Mouse (Mus musculus) MEL (cell line): ENCODE results near the gene Frmd4b. TPM values are rescaled to one million over a fixed set of nuclear protein-coding genes. Genes with fewer than 3 reads are reported as not detected.

Experiments
- DNase-seq: peaks from one replicate; pipeline ENCODE4 v3.0.0; 2011; ENCODE audit warnings: low read depth, low spot score
- H3K27ac ChIP-seq: 2 replicates; pipeline ENCODE4 v1.5.1; 2012; ENCODE audit warnings: low read depth, mild to moderate bottlenecking, control low read depth, low read length, moderate library complexity; ENCODE audit not compliant: control insufficient read depth
- H3K27me3 ChIP-seq, 2 experiments: fragments of 150-350 bp in 1 of 2; sonication (generic) in 1 of 2; 2 replicates each; pipeline ENCODE4 v1.6.1; 2012; ENCODE audit warnings: low read length in 2 of 2, mild to moderate bottlenecking in 2 of 2, improper control_type of control experiment in 1 of 2, moderate library complexity in 1 of 2; ENCODE audit not compliant: insufficient read depth in 2 of 2, control insufficient read depth in 1 of 2
- H3K36me3 ChIP-seq, 2 experiments: 2 replicates each; pipeline ENCODE4 v1.6.1; 2012 to 2014; ENCODE audit warnings: low read length in 2 of 2, improper control_type of control experiment in 1 of 2, inconsistent platforms in 1 of 2, mild to moderate bottlenecking in 1 of 2; ENCODE audit not compliant: insufficient read depth in 2 of 2, control insufficient read depth in 1 of 2
- H3K4me1 ChIP-seq, 2 experiments: fragments of 150-350 bp in 1 of 2; sonication (generic) in 1 of 2; 2 replicates each; pipeline ENCODE4 v1.6.1; 2012; ENCODE audit warnings: low read length in 2 of 2, improper control_type of control experiment in 1 of 2, mild to moderate bottlenecking in 1 of 2; ENCODE audit not compliant: insufficient read depth in 2 of 2, control insufficient read depth in 1 of 2
- H3K4me3 ChIP-seq, 2 experiments: fragments of 150-350 bp in 1 of 2; sonication (generic) in 1 of 2; 2 replicates each; pipeline ENCODE4 v1.5.1; 2012; ENCODE audit warnings: low read depth in 2 of 2, low read length in 2 of 2, mild to moderate bottlenecking in 2 of 2, moderate library complexity in 2 of 2, control low read depth in 1 of 2, improper control_type of control experiment in 1 of 2; ENCODE audit not compliant: control insufficient read depth in 1 of 2, insufficient read depth in 1 of 2
- H3K79me2 ChIP-seq: 2 replicates; pipeline ENCODE4 v1.6.1; 2012; ENCODE audit warnings: mild to moderate bottlenecking, low read length, moderate library complexity; ENCODE audit not compliant: control insufficient read depth, poor library complexity, insufficient read depth
- H3K9ac ChIP-seq: 2 replicates; pipeline ENCODE4 v1.6.1; 2012; ENCODE audit warnings: low read depth, mild to moderate bottlenecking, control low read depth, low read length, moderate library complexity; ENCODE audit not compliant: control insufficient read depth, poor library complexity, severe bottlenecking
- H3K9me3 ChIP-seq: fragments of 150-350 bp; sonication (generic); replicated peaks from 2 replicates; pipeline ENCODE4 v1.6.1; 2012; ENCODE audit warnings: mild to moderate bottlenecking, low read length, improper control_type of control experiment, moderate library complexity; ENCODE audit not compliant: insufficient read depth
- CHD2 ChIP-seq: IDR thresholded peaks from 2 replicates; pipeline ENCODE4 v1.6.1; 2011; ENCODE audit warnings: low read length, improper control_type of control experiment
- CTCF ChIP-seq, 3 experiments: IDR thresholded peaks in 2 of 3; conservative IDR thresholded peaks in 1 of 3; 2 replicates each; pipeline ENCODE4 v1.5.1; 2011 to 2012; ENCODE audit warnings: low read length in 3 of 3, low read depth in 2 of 3, mild to moderate bottlenecking in 2 of 3, improper control_type of control experiment in 1 of 3, inconsistent platforms in 1 of 3, mixed read lengths in 1 of 3, moderate library complexity in 1 of 3; ENCODE audit not compliant: control insufficient read depth in 1 of 3, insufficient read depth in 1 of 3, poor library complexity in 1 of 3, severe bottlenecking in 1 of 3
- E2F4 ChIP-seq: IDR thresholded peaks from 2 replicates; pipeline ENCODE4 v1.6.1; 2011; ENCODE audit warnings: low read depth, low read length, improper control_type of control experiment, borderline replicate concordance
- ELF1 ChIP-seq: IDR thresholded peaks from 2 replicates; pipeline ENCODE4 v1.6.1; 2014; ENCODE audit warnings: low read depth, mild to moderate bottlenecking, inconsistent platforms, low read length, improper control_type of control experiment, moderate library complexity
- EP300 ChIP-seq, 2 experiments: IDR thresholded peaks; 2 replicates each; pipeline ENCODE4 v1.6.1; 2011; ENCODE audit warnings: improper control_type of control experiment in 2 of 2, low read length in 2 of 2, low read depth in 1 of 2, mild to moderate bottlenecking in 1 of 2
- HCFC1 ChIP-seq: IDR thresholded peaks from 2 replicates; pipeline ENCODE4 v1.6.1; 2012; ENCODE audit warnings: low read depth, mild to moderate bottlenecking, inconsistent platforms, low read length, improper control_type of control experiment, moderate library complexity
- JUND ChIP-seq: IDR thresholded peaks from 2 replicates; pipeline ENCODE4 v1.6.1; 2011; ENCODE audit warnings: low read depth, mild to moderate bottlenecking, improper control_type of control experiment, low read length
- MAX ChIP-seq: IDR thresholded peaks from 2 replicates; pipeline ENCODE4 v1.6.1; 2011; ENCODE audit warnings: low read length, improper control_type of control experiment
- MEF2A ChIP-seq: IDR thresholded peaks from 2 replicates; pipeline ENCODE4 v1.6.1; 2014; ENCODE audit warnings: low read depth, mild to moderate bottlenecking, inconsistent platforms, low read length, improper control_type of control experiment; ENCODE audit not compliant: poor library complexity, insufficient replicate concordance, severe bottlenecking; ENCODE audit errors: extremely low read depth
- MXI1 ChIP-seq: IDR thresholded peaks from 2 replicates; pipeline ENCODE4 v1.6.1; 2011; ENCODE audit warnings: mild to moderate bottlenecking, low read depth, low read length, improper control_type of control experiment
- MYB ChIP-seq: IDR thresholded peaks from 2 replicates; pipeline ENCODE4 v1.6.1; 2011; ENCODE audit warnings: mild to moderate bottlenecking, low read depth, low read length, improper control_type of control experiment
- MYC ChIP-seq: IDR thresholded peaks from 2 replicates; pipeline ENCODE4 v1.6.1; 2011; ENCODE audit warnings: low read depth, mild to moderate bottlenecking, low read length, improper control_type of control experiment, moderate library complexity
- NELFE ChIP-seq: IDR thresholded peaks from 2 replicates; pipeline ENCODE4 v1.6.1; 2011; ENCODE audit warnings: low read depth, low read length, improper control_type of control experiment
- POLR2AphosphoS5 ChIP-seq: IDR thresholded peaks from 2 replicates; pipeline ENCODE4 v1.6.1; 2012; ENCODE audit warnings: low read depth, borderline replicate concordance, mild to moderate bottlenecking, inconsistent platforms, low read length, moderate library complexity, mixed read lengths
- RAD21 ChIP-seq: IDR thresholded peaks from 2 replicates; pipeline ENCODE4 v1.6.1; 2011; ENCODE audit warnings: mild to moderate bottlenecking, low read depth, low read length, improper control_type of control experiment
- SIN3A ChIP-seq: IDR thresholded peaks from 2 replicates; pipeline ENCODE4 v1.6.1; 2012; ENCODE audit warnings: low read length, improper control_type of control experiment, inconsistent platforms
- TCF12 ChIP-seq: IDR thresholded peaks from 2 replicates; pipeline ENCODE4 v1.6.1; 2014; ENCODE audit warnings: low read depth, mild to moderate bottlenecking, inconsistent platforms, low read length, improper control_type of control experiment, moderate library complexity
- UBTF ChIP-seq: IDR thresholded peaks from 2 replicates; pipeline ENCODE4 v1.6.1; 2012; ENCODE audit warnings: low read depth, mild to moderate bottlenecking, inconsistent platforms, low read length, improper control_type of control experiment, moderate library complexity, borderline replicate concordance; ENCODE audit not compliant: insufficient read depth
- USF1 ChIP-seq: IDR thresholded peaks from 2 replicates; pipeline ENCODE4 v1.6.1; 2014; ENCODE audit warnings: low read depth, mild to moderate bottlenecking, inconsistent platforms, low read length, improper control_type of control experiment, moderate library complexity
- ZC3H11A ChIP-seq: IDR thresholded peaks from 2 replicates; pipeline ENCODE4 v1.6.1; 2012; ENCODE audit warnings: low read depth, mild to moderate bottlenecking, inconsistent platforms, low read length, improper control_type of control experiment
- ZMIZ1 ChIP-seq: IDR thresholded peaks from 2 replicates; pipeline ENCODE4 v1.6.1; 2012; ENCODE audit warnings: low read depth, mild to moderate bottlenecking, inconsistent platforms, low read length, improper control_type of control experiment, moderate library complexity
- ZNF384 ChIP-seq: IDR thresholded peaks from 2 replicates; pipeline ENCODE4 v1.6.1; 2012; ENCODE audit warnings: low read depth, mild to moderate bottlenecking, inconsistent platforms, low read length, improper control_type of control experiment
- polyA plus RNA-seq, 2 experiments: library from polyadenylated mRNA; stranded (reverse) in 1 of 2; unstranded in 1 of 2; fragments of >175 nt in 1 of 2; fragments of >200 nt in 1 of 2; gene quantifications; 2 replicates each; pipeline versions ENCODE4 v1.2.1 to v1.2.4; 2012; ENCODE audit warnings: low replicate concordance in 2 of 2, low read depth in 1 of 2; ENCODE audit not compliant: insufficient read length in 2 of 2, insufficient read depth in 1 of 2, missing spikeins in 1 of 2
- total RNA-seq: library from RNA; depleted of rRNA; stranded (reverse); fragments of 300-350 nt; gene quantifications from 2 replicates; pipeline ENCODE4 v1.2.3, GENCODE M21; 2012

Gene Frmd4b
- total and polyA plus RNA-seq, 3 experiments: 0.18 TPM; not detected in 2

GRCm38 (mm10) chr6:97510771-97511170 is 106.6 kb downstream of the Frmd4b start:
- H3K27me3 ChIP-seq: no peaks in the 10 kb centered on the region
- H3K9me3 ChIP-seq: no peaks in the 10 kb centered on the region
- TF ChIP-seq SIN3A (no peak), UBTF (no peak), MYB (no peak), MEF2A (no peak), TCF12 (no peak), MYC (no peak), ZC3H11A (no peak), RAD21 (no peak)
- H3K27ac ChIP-seq: no peak overlapping the region
- peaks cover 0 to 3% of the 10 kb centered on the region in 2 experiments; a peak in 1 of 4 replicates for H3K4me1 ChIP-seq
- peaks cover 0 to 3% of the 10 kb centered on the region in 2 experiments; a peak in 2 of 4 replicates for H3K36me3 ChIP-seq
- no peak for DNase-seq
- H3K4me3 ChIP-seq: no peak overlapping the region
- H3K9ac ChIP-seq: no peak overlapping the region
- no peaks in the 10 kb centered on the region for H3K79me2 ChIP-seq

DNA sequence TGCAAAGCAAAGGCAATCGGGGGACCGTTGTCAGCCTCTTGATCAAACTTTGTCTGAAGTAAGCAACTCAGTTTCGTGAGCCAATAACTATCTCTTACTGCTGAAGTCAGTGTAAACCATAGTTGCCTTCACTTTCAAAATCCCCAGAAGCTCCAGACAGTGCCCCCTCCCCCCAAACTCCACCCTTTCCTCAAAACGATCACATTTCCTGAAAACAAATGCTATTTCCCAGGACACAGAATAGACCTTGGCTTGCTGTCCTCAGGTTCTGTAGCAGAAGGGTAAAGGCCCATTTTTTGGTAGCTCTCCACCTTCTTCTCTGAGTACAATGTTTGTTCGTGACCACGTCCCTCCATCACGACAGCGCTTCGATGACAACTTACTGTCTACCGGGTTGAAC is 107.9 kb downstream of the Frmd4b start:
- no peaks in the 10 kb centered on the region for H3K9me3 ChIP-seq
- H3K27me3 ChIP-seq: no peaks in the 10 kb centered on the region
- H3K36me3 ChIP-seq: peaks cover 0 to 6% of the 10 kb centered on the region in 2 experiments; a peak in 2 of 4 replicates
- H3K79me2 ChIP-seq: no peaks in the 10 kb centered on the region
- no peak overlapping the region for H3K27ac ChIP-seq
- H3K4me1 ChIP-seq: peaks cover 0 to 9% of the 10 kb centered on the region in 2 experiments; a peak in 2 of 4 replicates
- no peak overlapping the region for H3K4me3 ChIP-seq
- H3K9ac ChIP-seq: no peak overlapping the region
- DNase-seq: no peak
- TF ChIP-seq ZMIZ1: no peak
- TF ChIP-seq MYC: no peak
- no peak for TF ChIP-seq NELFE
- no peak for TF ChIP-seq ELF1
- TF ChIP-seq USF1: no peak

DNA sequence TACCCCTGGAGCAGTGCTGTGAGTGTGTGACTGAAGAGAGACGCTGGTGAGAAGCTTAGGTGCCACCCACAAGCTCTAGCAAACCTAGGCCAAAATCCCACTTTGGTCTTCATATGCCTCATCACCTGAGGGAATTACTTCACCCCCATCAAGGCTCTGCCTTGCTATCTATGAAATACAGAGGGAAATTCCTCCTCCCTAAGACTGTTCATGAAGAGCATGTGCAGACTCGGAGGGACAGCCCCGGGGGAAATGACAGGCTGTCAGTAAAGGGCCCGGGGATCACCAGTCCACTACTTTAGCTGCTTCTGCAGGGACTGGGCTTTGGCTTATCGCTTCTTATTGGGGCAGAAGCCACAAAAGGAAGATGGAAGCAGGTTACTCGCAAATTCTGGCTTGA is 108.9 kb downstream of the Frmd4b start:
- H3K27ac ChIP-seq: no peak overlapping the region
- H3K27me3 ChIP-seq: no peaks in the 10 kb centered on the region
- no peaks in the 10 kb centered on the region for H3K9me3 ChIP-seq
- H3K9ac ChIP-seq: no peak overlapping the region
- H3K36me3 ChIP-seq: peaks cover 0 to 10% of the 10 kb centered on the region in 2 experiments; a peak in 2 of 4 replicates
- no peak for DNase-seq
- H3K79me2 ChIP-seq: no peaks in the 10 kb centered on the region
- TF ChIP-seq SIN3A (no peak), MXI1 (no peak), JUND (no peak), EP300 (IDR thresholded peaks at IDR 0.05; ENCODE audit: low read depth in 1 of 2, low read length in 2 of 2) (no peak), CTCF (IDR thresholded peaks at IDR 0.05 in 2 of 3, conservative IDR thresholded peaks at IDR 0.05 in 1 of 3; ENCODE audit: control insufficient read depth in 1 of 3, insufficient read depth in 1 of 3, low read depth in 2 of 3, low read length in 3 of 3, poor library complexity in 1 of 3, severe bottlenecking in 1 of 3) (no peak), MEF2A (no peak), POLR2AphosphoS5 (no peak), HCFC1 (no peak), MAX (no peak), ZNF384 (no peak), TCF12 (no peak), E2F4 (no peak), MYC (no peak), CHD2 (no peak)
- peaks cover 0 to 11% of the 10 kb centered on the region in 2 experiments; a peak in 2 of 4 replicates for H3K4me1 ChIP-seq
- no peak overlapping the region for H3K4me3 ChIP-seq
